Mouse (Mus musculus) ovary, postnatal 36 days (tissue): ENCODE results near the gene Olfr1016.

Source experiments
- DNase-seq: peaks from one replicate; pipeline ENCODE4 v3.0.0; 2022; ENCODE audit warnings: low spot score, mixed read lengths

Gene Olfr1016

DNA sequence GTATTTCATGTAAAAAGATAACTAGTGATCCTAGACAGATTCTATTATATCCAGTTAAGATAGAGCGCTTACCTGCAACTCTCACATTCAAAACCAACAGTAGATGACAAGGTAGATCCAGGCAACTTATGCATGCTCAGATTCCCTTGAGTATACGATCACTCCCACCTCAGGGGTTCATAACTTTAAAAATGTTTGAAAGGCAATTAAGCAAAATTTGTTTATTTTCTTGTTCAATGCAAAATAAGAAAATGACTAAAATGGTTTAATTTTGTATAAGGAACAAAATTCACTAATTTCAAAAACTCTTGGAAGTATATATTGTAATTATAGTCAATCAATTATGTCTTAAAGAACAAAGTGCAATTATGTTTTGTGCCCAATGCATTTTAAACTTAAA, at the start of gene Olfr1016:
Olfr1016 (minus strand) TSS at position 101 of the 400 bp plus-strand sequence.
- no peak for DNase-seq

DNA sequence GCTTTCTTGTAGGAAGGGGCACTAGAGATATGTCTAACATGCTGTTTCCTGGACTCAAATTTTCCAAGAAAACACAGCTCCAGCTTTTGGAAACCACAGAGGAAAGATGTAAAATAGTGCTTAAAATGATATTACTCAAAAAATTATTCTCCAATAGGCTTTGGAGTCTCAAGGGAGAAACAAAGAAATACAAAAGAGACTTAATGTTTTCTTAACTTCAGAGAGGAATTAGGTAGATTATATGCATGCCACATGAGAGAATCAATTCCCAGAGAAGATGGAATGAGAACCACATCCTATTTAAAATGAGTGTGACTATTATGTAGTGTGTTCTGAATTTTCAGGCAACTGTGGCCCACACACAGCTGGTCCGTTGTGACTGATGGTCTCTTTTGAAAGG, 44.4 kb upstream of the Olfr1016 start, which contains the start of gene Olfr1020:
Olfr1020 (plus strand) TSS at position 301 of the 400 bp plus-strand sequence.
- no peak for DNase-seq

GRCm38 (mm10) chr2:85845383-85845782, 43.0 kb upstream of the Olfr1016 start, which contains the start of gene Olfr1019:
Gene Olfr1019 (minus strand): TSS chr2:85845483.
- no peak for DNase-seq

DNA sequence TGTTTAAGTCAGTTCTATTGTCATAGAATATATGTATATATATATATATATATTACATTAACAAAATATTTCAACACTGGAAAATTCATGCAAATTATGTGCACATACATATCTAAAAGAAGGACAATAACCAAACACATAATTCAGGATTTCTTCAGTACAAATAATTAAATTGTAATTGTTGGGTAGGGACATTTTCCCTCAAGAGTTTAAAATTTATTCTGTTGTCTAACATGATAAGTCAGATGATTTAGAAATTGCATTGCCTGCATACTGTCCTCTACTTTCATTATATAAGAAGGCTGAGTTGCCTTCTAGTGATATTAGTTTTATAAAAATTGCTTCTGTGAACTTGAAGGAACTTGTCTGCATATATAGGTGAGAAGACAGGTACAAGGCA, 15.8 kb upstream of the Olfr1016 start, which contains the start of gene Olfr1018:
Olfr1018 (plus strand) TSS at position 301 of the 400 bp plus-strand sequence.
- DNase-seq = no peak

GRCm38 (mm10) chr2:85804501-85804900, 2.2 kb upstream of the Olfr1016 start:
- no peak for DNase-seq

DNA sequence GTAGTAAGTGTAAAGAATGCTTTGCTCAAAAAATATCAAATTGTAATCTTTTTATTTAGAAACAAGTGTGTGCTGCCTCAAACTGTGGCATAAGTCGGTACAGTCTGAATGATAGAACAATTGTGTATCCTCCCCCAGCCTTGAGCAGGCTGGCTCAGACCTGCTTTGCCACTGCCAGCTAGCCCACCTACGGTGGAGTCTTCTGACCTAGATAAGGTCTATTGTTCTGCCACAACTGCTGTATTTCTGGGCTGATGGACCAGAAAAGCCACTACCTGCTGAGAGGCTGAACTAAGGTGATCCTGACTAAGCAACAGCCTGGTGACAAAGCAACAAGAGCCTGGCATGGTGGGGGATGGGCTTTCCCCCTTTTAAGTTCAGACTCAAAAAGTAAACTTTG, 10.0 kb downstream of the Olfr1016 start:
- no peak for DNase-seq

GRCm38 (mm10) chr2:85781717-85782116, 20.6 kb downstream of the Olfr1016 start, which contains the start of gene Olfr1015:
Gene Olfr1015 (plus strand): TSS chr2:85782017.
- no peak for DNase-seq

GRCm38 (mm10) chr2:85772413-85772812, 29.9 kb downstream of the Olfr1016 start, which contains the start of gene Olfr1014:
Gene Olfr1014 (plus strand): TSS chr2:85772713.
- DNase-seq = no peak

- DNase-seq = no peak
These were observed 35.5 kb downstream of the Olfr1016 start, which contains the start of gene Olfr1013 for GRCm38 (mm10) chr2:85766798-85767197. Gene Olfr1013 (plus strand): TSS chr2:85767098.

- DNase-seq = no peak
These were observed 39.7 kb downstream of the Olfr1016 start, which contains the start of gene Olfr1012 for GRCm38 (mm10) chr2:85762666-85763065. Gene Olfr1012 (minus strand): TSS chr2:85762766.

- no peak for DNase-seq
These were observed 48.5 kb downstream of the Olfr1016 start for GRCm38 (mm10) chr2:85753822-85754221.
